Comparison of ENCODE assay signal across 8 mouse cellular contexts in the genomic region with DNA sequence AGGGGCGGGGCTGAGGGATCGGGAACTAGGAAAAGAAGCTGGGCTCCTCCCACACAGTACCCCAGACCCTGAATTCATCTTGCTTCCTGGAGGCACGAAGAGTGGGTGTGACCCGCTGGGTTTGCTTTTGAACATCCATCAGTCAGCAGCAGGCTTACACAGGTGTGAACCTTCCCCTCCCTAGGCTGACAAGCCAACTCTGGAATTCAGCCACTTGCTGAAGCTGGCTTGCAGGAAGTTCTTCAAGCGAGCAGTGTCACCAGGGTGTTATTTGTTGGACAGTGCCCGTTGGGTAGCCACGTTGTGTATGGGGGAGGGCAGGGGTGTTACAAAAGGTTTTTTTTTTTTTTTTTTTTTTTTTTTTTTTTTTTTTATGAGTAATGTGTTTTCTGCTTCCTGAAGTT.
DNase-seq lines count a peak whose midpoint lies in the region; ATAC-seq and TF ChIP-seq lines count a peak whose summit lies in the region.

No protein-coding gene starts in this region.

- 0 out of 2 replicates have a peak overlapping the region, but pooled peaks have one; percentile 8 for H3K4me2 ChIP-seq in lung, postnatal 0 days (replicated peaks; ENCODE audit: low read depth, low read length)
- H3K4me2 ChIP-seq in embryonic facial prominence, embryonic 14.5 days (ENCODE audit: low read depth, low read length), result peak overlapping the region; percentile 44
- H3K4me2 ChIP-seq in intestine, embryonic 14.5 days (ENCODE audit: low read length), result peak overlapping the region; percentile 43
- H3K4me2 ChIP-seq in midbrain, embryonic 16.5 days (ENCODE audit: low read length), result peak overlapping the region; percentile 32; the same call in 1 of the 2 replicates

- WGBS in lung, postnatal 0 days, result 2% methylated on average over 6 of the region's 7 CpGs
- 9% methylated on average over 7 of the region's 7 CpGs for WGBS in embryonic facial prominence, embryonic 14.5 days
- WGBS in intestine, embryonic 14.5 days, result 5% methylated on average over 7 of the region's 7 CpGs
- WGBS in midbrain, embryonic 16.5 days, result 17% methylated on average over 7 of the region's 7 CpGs

- DNase-seq in lung, postnatal 0 days (ENCODE audit: low spot score), result peak; percentile 47
- no peak for DNase-seq in lung, postnatal 25 days (ENCODE audit: low spot score)
- peak; percentile 71 for DNase-seq in embryonic facial prominence, embryonic 14.5 days (ENCODE audit: low spot score)
- DNase-seq in intestine, embryonic 14.5 days (ENCODE audit: low spot score), result peak; percentile 67
- no peak for DNase-seq in left cerebral cortex, adult 11 months (ENCODE audit: low spot score)
- no peak for DNase-seq in adrenal gland, postnatal 25 days

- H3K36me3 ChIP-seq in lung, postnatal 0 days (ENCODE audit: insufficient read depth, low read length), result no peaks in the 10 kb centered on the region
- H3K36me3 ChIP-seq in embryonic facial prominence, embryonic 14.5 days (ENCODE audit: control insufficient read depth, insufficient read depth, low read length), result no peaks in the 10 kb centered on the region
- H3K36me3 ChIP-seq in intestine, embryonic 14.5 days (ENCODE audit: control insufficient read depth, insufficient read depth, low read length), result no peaks in the 10 kb centered on the region
- no peaks in the 10 kb centered on the region for H3K36me3 ChIP-seq in midbrain, embryonic 16.5 days (ENCODE audit: control insufficient read depth, insufficient read depth, low read length)

- H3K9me3 ChIP-seq in lung, postnatal 0 days (ENCODE audit: low read length), result no peaks in the 10 kb centered on the region
- no peaks in the 10 kb centered on the region for H3K9me3 ChIP-seq in embryonic facial prominence, embryonic 14.5 days (ENCODE audit: control insufficient read depth, low read length)
- H3K9me3 ChIP-seq in intestine, embryonic 14.5 days (ENCODE audit: control insufficient read depth, low read length), result no peaks in the 10 kb centered on the region
- H3K9me3 ChIP-seq in midbrain, embryonic 16.5 days (replicated peaks; ENCODE audit: control insufficient read depth, low read length, poor library complexity, severe bottlenecking), result no peaks in the 10 kb centered on the region

- H3K9ac ChIP-seq in lung, postnatal 0 days (replicated peaks; ENCODE audit: low read depth), result no peak overlapping the region
- no peak overlapping the region for H3K9ac ChIP-seq in embryonic facial prominence, embryonic 14.5 days (ENCODE audit: low read depth, low read length)
- no peak overlapping the region for H3K9ac ChIP-seq in intestine, embryonic 14.5 days (ENCODE audit: low read length)
- 0 out of 2 replicates have a peak overlapping the region, but pooled peaks have one; percentile 10 for H3K9ac ChIP-seq in midbrain, embryonic 16.5 days (ENCODE audit: low read depth, low read length)

- TF ChIP-seq CTCF in lung, postnatal 0 days (IDR thresholded peaks at IDR 0.05), result no peak

- no peaks in the 10 kb centered on the region for H3K4me1 ChIP-seq in lung, postnatal 0 days (ENCODE audit: insufficient read depth, low read depth, low read length)
- H3K4me1 ChIP-seq in embryonic facial prominence, embryonic 14.5 days (ENCODE audit: control insufficient read depth, insufficient read depth, low read length), result no peaks in the 10 kb centered on the region
- 0 out of 2 replicates have a peak, but pooled peaks cover 6% of the 10 kb centered on the region for H3K4me1 ChIP-seq in intestine, embryonic 14.5 days (replicated peaks; ENCODE audit: control insufficient read depth, insufficient read depth, low read length)
- H3K4me1 ChIP-seq in midbrain, embryonic 16.5 days (ENCODE audit: control insufficient read depth, insufficient read depth, low read length), result peaks cover 4% of the 10 kb centered on the region; the same call in 1 of the 2 replicates

- no peak overlapping the region for H3K4me3 ChIP-seq in lung, postnatal 0 days (ENCODE audit: low read depth, low read length)
- no peak overlapping the region for H3K4me3 ChIP-seq in embryonic facial prominence, embryonic 14.5 days (ENCODE audit: low read depth, low read length)
- H3K4me3 ChIP-seq in intestine, embryonic 14.5 days (ENCODE audit: low read depth, low read length), result peak overlapping the region; percentile 12; the same call in 1 of the 2 replicates
- no peak overlapping the region for H3K4me3 ChIP-seq in midbrain, embryonic 16.5 days (ENCODE audit: low read depth, low read length)

- H3K27ac ChIP-seq in lung, postnatal 0 days (ENCODE audit: low read length), result no peak overlapping the region
- H3K27ac ChIP-seq in embryonic facial prominence, embryonic 14.5 days (replicated peaks; ENCODE audit: low read depth, low read length), result no peak overlapping the region
- H3K27ac ChIP-seq in intestine, embryonic 14.5 days (ENCODE audit: low read depth), result no peak overlapping the region
- no peak overlapping the region for H3K27ac ChIP-seq in midbrain, embryonic 16.5 days (ENCODE audit: low read length)

- no peaks in the 10 kb centered on the region for H3K27me3 ChIP-seq in lung, postnatal 0 days (replicated peaks; ENCODE audit: insufficient read depth, low read length)
- H3K27me3 ChIP-seq in embryonic facial prominence, embryonic 14.5 days (replicated peaks; ENCODE audit: control insufficient read depth, insufficient read depth, low read length), result no peaks in the 10 kb centered on the region
- H3K27me3 ChIP-seq in intestine, embryonic 14.5 days (replicated peaks; ENCODE audit: control insufficient read depth, insufficient read depth, low read length), result no peaks in the 10 kb centered on the region
- no peaks in the 10 kb centered on the region for H3K27me3 ChIP-seq in midbrain, embryonic 16.5 days (ENCODE audit: control insufficient read depth, insufficient read depth, low read depth, low read length)

- ATAC-seq in lung, postnatal 0 days, result peak; percentile 44
- peak; percentile 85 for ATAC-seq in embryonic facial prominence, embryonic 14.5 days (ENCODE audit: low read depth)
- peak; percentile 84 for ATAC-seq in intestine, embryonic 14.5 days (replicated peaks; ENCODE audit: low FRiP score, low TSS enrichment, low read depth)
- ATAC-seq in midbrain, embryonic 16.5 days, result no peak
- no peak for ATAC-seq in erythroblast, adult 5-6 weeks (replicated peaks; ENCODE audit: low FRiP score, poor library complexity, severe bottlenecking)

- no peak for TF ChIP-seq EP300 in lung, postnatal 0 days (IDR thresholded peaks at IDR 0.05)

Comparison
In these comparisons a context has a peak if more than half of its experiments do, and no peak if none do; other contexts are left out.
1. DNase-seq: peak in lung, postnatal 0 days (single experiment), embryonic facial prominence, embryonic 14.5 days (single experiment) and intestine, embryonic 14.5 days (single experiment); none in lung, postnatal 25 days (single experiment), left cerebral cortex, adult 11 months (single experiment) and adrenal gland, postnatal 25 days (single experiment).
2. ATAC-seq: peak in lung, postnatal 0 days (single experiment), embryonic facial prominence, embryonic 14.5 days (single experiment) and intestine, embryonic 14.5 days (single experiment); none in midbrain, embryonic 16.5 days (single experiment) and erythroblast, adult 5-6 weeks (single experiment).
3. Peak in every context shown above with its lines, with median percentiles within 50 percentile points of each other: H3K4me2 ChIP-seq.